Mouse (Mus musculus) left cerebral cortex, adult 11 months (tissue): ENCODE data around the gene Ecd.
"Not testable (repeated sequence)": the region's sequence is repeated elsewhere in the genome, so short reads cannot be mapped to it uniquely, and the experiment has no call there.

Experiments
- DNase-seq: peaks from one replicate; pipeline ENCODE4 v3.0.0; 2022; ENCODE audit warnings: low spot score

Ecd gene

GRCm38 (mm10) chr14:20324196-20324595 lies 23.7 kb downstream of the Ecd start:
- DNase-seq = no peak

- DNase-seq = no peak
Observed at GRCm38 (mm10) chr14:20319420-20319819, 28.5 kb downstream of the Ecd start.

DNA sequence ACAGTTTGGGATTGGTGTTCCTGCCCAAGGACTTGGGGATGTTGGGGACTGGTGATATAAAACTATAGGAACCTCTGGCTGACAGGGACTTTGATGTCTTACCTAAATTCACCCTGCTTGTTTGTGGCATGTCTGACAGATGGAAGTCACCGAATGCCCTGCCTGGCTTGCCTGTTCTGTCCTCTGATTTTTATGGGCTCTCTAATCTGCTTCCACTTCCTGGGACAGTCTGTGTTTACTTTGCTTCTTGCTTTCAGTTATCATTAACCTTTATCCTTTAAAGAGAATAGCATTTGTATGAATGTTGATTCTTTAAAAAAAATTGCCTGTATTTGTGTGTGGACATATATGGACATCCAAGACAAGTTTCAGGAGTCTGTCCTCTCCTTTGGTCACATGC lies 32.8 kb downstream of the Ecd start:
- no peak for DNase-seq

DNA sequence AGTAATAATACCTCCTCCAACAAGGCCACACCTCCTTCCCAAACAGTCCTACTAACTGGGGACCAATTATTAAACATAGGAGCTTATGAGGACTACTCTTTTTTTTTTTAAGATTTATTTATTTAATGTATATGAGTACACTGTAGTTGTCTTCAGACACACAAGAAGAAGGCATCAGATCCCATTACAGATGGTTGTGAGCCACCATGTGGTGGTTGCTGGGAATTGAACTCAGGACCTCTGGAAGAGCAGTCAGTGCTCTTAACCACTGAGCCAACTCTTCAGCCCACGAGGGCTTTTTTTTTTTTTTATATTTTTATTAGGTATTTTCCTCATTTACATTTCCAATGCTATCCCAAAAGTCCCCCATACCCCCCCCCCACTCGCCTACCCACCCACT lies 42.8 kb downstream of the Ecd start:
- not testable (repeated sequence) for DNase-seq

GRCm38 (mm10) chr14:20298131-20298530 lies 49.8 kb downstream of the Ecd start:
- DNase-seq = no peak

DNA sequence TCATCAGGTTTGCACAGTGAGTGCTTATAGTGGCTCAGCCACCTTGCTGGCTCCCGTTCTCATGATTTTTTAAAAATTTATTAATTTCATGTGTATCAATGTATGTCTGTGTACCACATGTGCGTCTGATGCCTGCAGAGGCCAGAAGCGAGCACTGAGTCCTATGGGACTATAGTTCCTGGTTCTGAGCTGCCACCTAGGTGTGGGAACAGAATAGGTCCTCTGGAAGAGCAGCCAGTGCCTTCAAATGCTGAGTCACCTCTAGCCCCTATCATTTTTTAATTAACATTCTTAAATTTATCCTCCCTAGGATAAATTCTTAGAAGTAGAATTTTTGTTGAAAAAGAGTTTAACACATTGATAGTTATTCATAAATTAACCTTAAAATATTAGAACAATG lies 50.3 kb downstream of the Ecd start:
- DNase-seq = no peak

- DNase-seq = no peak
Observed at GRCm38 (mm10) chr14:20294947-20295346, 53.0 kb downstream of the Ecd start.

GRCm38 (mm10) chr14:20294117-20294892 lies 53.6 kb downstream of the Ecd start, which contains the start of gene Nudt13:
Gene Nudt13, plus strand, starts transcription at chr14:20294697.
- DNase-seq = peak; percentile 84

DNA sequence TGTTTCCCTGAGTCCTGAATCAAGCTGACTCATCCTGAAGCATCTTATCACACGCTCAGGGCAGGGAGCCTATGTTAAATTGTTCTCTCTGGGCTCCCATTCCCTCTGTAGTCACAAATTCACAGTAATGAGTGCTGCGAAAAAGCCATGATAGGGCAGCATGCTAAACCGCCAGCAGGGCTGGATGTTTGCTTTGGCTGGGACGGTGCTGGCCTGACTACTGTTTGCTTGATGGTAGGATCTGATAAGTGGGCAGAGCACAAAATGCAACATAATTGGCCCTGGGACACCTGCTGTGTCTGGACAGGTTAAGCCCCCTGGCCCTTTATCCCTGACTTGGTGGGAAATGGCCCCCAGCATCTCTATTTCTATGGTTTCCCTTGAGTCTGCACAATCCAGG lies 56.5 kb downstream of the Ecd start:
- DNase-seq = no peak
